Mouse (Mus musculus): ENCODE results near the gene Wars. TPM values are rescaled to one million over a fixed set of nuclear protein-coding genes. Genes with fewer than 3 reads are reported as not detected.

Wars gene
- polyA plus RNA-seq, 1 experiment from 2014 or later = 112 TPM

DNA sequence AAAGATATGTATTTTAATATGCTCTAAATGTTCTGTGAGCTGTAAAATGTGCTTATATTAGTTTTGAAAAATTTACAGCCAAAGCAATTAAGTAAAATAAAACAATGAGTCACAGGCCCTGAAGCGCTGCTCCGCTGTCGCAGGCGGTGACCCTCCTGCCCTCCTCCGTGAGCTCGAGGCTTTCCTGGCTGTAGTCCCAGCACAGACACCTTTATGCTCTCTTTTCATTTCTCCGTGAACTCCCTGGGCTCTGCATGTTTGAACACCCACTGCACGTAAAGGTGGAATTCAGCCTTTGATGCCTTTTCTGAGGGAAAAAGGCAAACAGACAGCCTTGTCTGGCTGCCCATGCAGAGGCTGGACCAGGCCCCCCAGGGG, 10.3 kb upstream of the Wars start:
- H3K9ac ChIP-seq (ENCODE audit: low read depth, low read length) = 0 out of 2 replicates have a peak overlapping the region, but pooled peaks have one; percentile 11
- H3K4me3 ChIP-seq (ENCODE audit: low read depth, low read length) = no peak overlapping the region
- H3K4me1 ChIP-seq (replicated peaks; ENCODE audit: control insufficient read depth, insufficient read depth, low read length) = peaks cover 8% of the 10 kb centered on the region
- no peaks in the 10 kb centered on the region for H3K27me3 ChIP-seq (ENCODE audit: control insufficient read depth, insufficient read depth, low read length)
- no peak for ATAC-seq (ENCODE audit: low FRiP score)
- no peak overlapping the region for H3K4me2 ChIP-seq (replicated peaks; ENCODE audit: low read depth, low read length)
- H3K27ac ChIP-seq (ENCODE audit: low read depth, low read length) = no peak overlapping the region
- WGBS = 54% methylated on average over 8 of the region's 8 CpGs
- no peak for DNase-seq (ENCODE audit: low spot score)
- H3K36me3 ChIP-seq (ENCODE audit: control insufficient read depth, insufficient read depth, low read length) = no peaks in the 10 kb centered on the region
- no peaks in the 10 kb centered on the region for H3K9me3 ChIP-seq (ENCODE audit: control insufficient read depth, low read length)

DNA sequence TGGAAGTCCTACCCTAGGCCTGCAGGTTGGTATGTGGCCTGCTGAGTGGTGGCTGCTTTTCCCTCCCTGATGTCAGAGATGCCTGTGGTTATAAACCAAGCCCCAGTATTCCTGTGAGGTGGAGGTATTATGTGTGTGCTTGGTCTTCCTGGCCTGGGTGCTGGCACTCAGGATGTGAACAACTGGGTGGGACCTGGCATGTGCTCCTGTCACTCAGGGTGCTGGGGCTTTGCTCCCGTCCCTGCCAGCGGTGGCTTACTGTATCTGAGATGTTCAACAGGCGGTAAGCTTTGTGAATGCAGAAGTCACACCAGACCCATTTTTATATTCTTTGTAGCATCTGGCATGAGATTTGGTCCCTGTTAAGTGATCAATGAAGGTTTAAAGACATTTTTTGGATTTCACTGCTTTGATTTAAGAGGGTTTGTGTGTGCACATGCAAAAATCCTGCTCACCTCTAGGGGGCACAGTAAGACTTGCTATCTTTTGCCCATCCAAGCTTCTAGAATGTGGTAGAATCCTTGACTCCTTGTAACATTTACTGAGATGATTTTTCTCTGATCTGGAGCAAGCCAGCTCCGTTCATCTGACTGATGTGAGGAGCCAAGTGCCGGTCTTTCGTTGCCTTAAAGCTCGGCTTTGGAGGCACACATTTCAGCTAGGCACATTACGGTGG, 9.8 kb upstream of the Wars start:
- no peaks in the 10 kb centered on the region for H3K36me3 ChIP-seq (ENCODE audit: control insufficient read depth, insufficient read depth, low read length)
- H3K27me3 ChIP-seq (ENCODE audit: control insufficient read depth, insufficient read depth, low read length) = no peaks in the 10 kb centered on the region
- ATAC-seq (ENCODE audit: low FRiP score) (no peak), DNase-seq (ENCODE audit: low spot score) (peak; percentile 74)
- H3K9me3 ChIP-seq (ENCODE audit: control insufficient read depth, low read length) = no peaks in the 10 kb centered on the region
- 84% methylated on average over 8 of the region's 8 CpGs for WGBS
- no peak overlapping the region for H3K9ac ChIP-seq (ENCODE audit: low read depth, low read length)
- no peak overlapping the region for H3K4me3 ChIP-seq (ENCODE audit: low read depth, low read length)
- H3K4me2 ChIP-seq (replicated peaks; ENCODE audit: low read depth, low read length) = no peak overlapping the region
- H3K27ac ChIP-seq (ENCODE audit: low read depth, low read length) = no peak overlapping the region
- peaks cover 8% of the 10 kb centered on the region for H3K4me1 ChIP-seq (replicated peaks; ENCODE audit: control insufficient read depth, insufficient read depth, low read length)

DNA sequence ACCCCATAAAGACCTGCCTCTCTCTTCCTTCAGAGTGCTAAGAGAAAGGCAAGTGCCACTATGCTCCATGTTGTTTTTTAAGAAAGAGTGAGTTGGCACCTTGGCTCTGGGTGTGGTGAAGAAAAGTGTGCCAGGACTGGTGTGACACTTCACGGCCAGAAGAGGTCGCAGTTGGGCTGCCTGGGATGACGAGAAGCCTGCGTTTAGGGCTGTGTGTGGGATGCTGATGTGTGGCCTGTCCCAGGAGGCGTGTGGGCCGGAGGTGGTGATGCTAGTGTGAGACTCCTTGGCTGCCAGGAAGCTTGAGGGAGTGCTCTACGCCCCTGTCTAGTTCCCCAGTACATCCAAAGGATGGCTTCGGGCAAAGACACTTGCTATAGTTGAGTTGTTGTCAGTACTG, 9.0 kb upstream of the Wars start:
- ATAC-seq (ENCODE audit: low FRiP score) = peak; percentile 38; the same call in 1 of the 2 replicates
- no peaks in the 10 kb centered on the region for H3K27me3 ChIP-seq (ENCODE audit: control insufficient read depth, insufficient read depth, low read length)
- 24% methylated on average over 8 of the region's 8 CpGs for WGBS
- H3K4me1 ChIP-seq (replicated peaks; ENCODE audit: control insufficient read depth, insufficient read depth, low read length) = peaks cover 6% of the 10 kb centered on the region
- no peak overlapping the region for H3K4me2 ChIP-seq (replicated peaks; ENCODE audit: low read depth, low read length)
- H3K27ac ChIP-seq (ENCODE audit: low read depth, low read length) = no peak overlapping the region
- peak; percentile 73 for DNase-seq (ENCODE audit: low spot score)
- H3K36me3 ChIP-seq (ENCODE audit: control insufficient read depth, insufficient read depth, low read length) = no peaks in the 10 kb centered on the region
- no peak overlapping the region for H3K9ac ChIP-seq (ENCODE audit: low read depth, low read length)
- H3K9me3 ChIP-seq (ENCODE audit: control insufficient read depth, low read length) = no peaks in the 10 kb centered on the region
- no peak overlapping the region for H3K4me3 ChIP-seq (ENCODE audit: low read depth, low read length)

DNA sequence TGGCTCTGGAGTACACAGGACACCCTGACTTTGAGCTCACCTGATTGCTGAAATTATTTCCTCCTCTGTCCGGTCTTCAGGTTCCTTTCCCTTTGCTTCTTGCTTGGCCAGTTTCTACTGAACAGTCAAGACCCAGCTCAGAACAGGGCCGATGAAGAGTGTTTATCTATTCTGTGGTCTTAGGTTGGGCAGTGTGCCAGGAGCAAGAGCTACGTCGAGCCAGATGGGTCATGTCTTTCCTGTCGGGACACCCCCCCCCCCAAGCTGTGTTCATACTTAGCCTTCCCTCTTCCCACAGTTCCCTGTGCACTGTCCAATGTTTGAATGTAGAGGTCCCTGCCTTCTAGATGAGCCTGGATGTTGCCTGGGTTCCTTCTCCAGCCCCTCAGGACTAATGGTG, 7.4 kb upstream of the Wars start:
- DNase-seq (ENCODE audit: low spot score) (no peak), ATAC-seq (ENCODE audit: low FRiP score) (no peak)
- Histone ChIP-seq H3K27me3 (ENCODE audit: control insufficient read depth, insufficient read depth, low read length) (no peaks in the 10 kb centered on the region), H3K9me3 (ENCODE audit: control insufficient read depth, low read length) (no peaks in the 10 kb centered on the region), H3K27ac (ENCODE audit: low read depth, low read length) (no peak overlapping the region), H3K9ac (ENCODE audit: low read depth, low read length) (no peak overlapping the region), H3K4me3 (ENCODE audit: low read depth, low read length) (no peak overlapping the region), H3K4me1 (replicated peaks; ENCODE audit: control insufficient read depth, insufficient read depth, low read length) (peaks cover 6% of the 10 kb centered on the region), H3K4me2 (replicated peaks; ENCODE audit: low read depth, low read length) (no peak overlapping the region), H3K36me3 (ENCODE audit: control insufficient read depth, insufficient read depth, low read length) (no peaks in the 10 kb centered on the region)
- WGBS = 77% methylated on average over 5 of the region's 5 CpGs

DNA sequence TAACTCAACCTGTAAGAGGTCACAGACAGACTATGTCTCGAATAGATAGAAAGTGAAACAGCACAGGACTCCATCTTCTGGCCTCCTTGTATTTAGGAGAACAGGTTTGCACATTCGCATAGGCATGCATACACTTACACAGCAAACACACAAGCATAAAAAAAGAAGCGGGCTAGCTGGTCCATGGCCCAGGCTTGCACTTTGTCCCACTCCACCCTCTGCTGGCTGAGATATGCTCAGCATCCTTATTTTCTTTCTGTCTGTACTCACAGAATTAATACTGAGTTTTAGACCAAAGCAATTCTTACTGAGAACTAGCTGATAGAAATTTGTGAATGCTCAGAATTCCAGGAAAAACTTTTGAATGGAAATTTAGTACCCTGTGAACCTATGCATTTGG, 2.0 kb upstream of the Wars start:
- WGBS = 67% methylated on average over 3 of the region's 3 CpGs
- no peak overlapping the region for H3K4me3 ChIP-seq (ENCODE audit: low read depth, low read length)
- DNase-seq (ENCODE audit: low spot score) (peak; percentile 2), ATAC-seq (ENCODE audit: low FRiP score) (no peak)
- H3K9ac ChIP-seq (ENCODE audit: low read depth, low read length) = no peak overlapping the region
- no peak overlapping the region for H3K27ac ChIP-seq (ENCODE audit: low read depth, low read length)
- no peaks in the 10 kb centered on the region for H3K27me3 ChIP-seq (ENCODE audit: control insufficient read depth, insufficient read depth, low read length)
- no peaks in the 10 kb centered on the region for H3K9me3 ChIP-seq (ENCODE audit: control insufficient read depth, low read length)
- peaks cover 9% of the 10 kb centered on the region; the same call in 1 of the 2 replicates for H3K4me1 ChIP-seq (replicated peaks; ENCODE audit: control insufficient read depth, insufficient read depth, low read length)
- H3K4me2 ChIP-seq (replicated peaks; ENCODE audit: low read depth, low read length) = no peak overlapping the region
- H3K36me3 ChIP-seq (ENCODE audit: control insufficient read depth, insufficient read depth, low read length) = no peaks in the 10 kb centered on the region

DNA sequence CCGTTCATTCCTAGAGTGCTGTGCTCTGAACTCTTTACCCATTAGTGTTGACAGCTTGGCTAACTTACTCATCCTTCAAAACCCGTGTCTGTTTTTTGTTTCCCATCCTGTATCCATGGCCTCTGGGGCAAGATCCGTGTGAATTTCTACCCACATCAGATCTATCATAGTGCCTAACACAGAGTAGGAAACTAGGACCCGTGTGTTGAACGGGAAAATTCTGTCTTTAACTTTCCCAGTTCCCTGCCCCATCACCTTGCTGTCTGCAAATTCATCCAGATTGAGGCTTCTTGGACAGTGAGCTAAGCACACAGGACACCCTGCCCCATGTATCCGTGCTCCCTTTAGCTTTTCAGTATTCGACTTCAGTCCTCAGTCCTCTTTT, 450 bp upstream of the Wars start:
- H3K27me3 ChIP-seq (ENCODE audit: control insufficient read depth, insufficient read depth, low read length) = no peaks in the 10 kb centered on the region
- peaks cover 9% of the 10 kb centered on the region; the same call in 1 of the 2 replicates for H3K4me1 ChIP-seq (replicated peaks; ENCODE audit: control insufficient read depth, insufficient read depth, low read length)
- peak overlapping the region; percentile 76 for H3K9ac ChIP-seq (ENCODE audit: low read depth, low read length)
- DNase-seq (ENCODE audit: low spot score) (no peak), ATAC-seq (ENCODE audit: low FRiP score) (peak; percentile 58; the same call in 1 of the 2 replicates)
- no peaks in the 10 kb centered on the region for H3K9me3 ChIP-seq (ENCODE audit: control insufficient read depth, low read length)
- peak overlapping the region; percentile 68 for H3K4me2 ChIP-seq (replicated peaks; ENCODE audit: low read depth, low read length)
- peak overlapping the region; percentile 58 for H3K4me3 ChIP-seq (ENCODE audit: low read depth, low read length)
- WGBS = under 1% methylated on average over 7 of the region's 7 CpGs
- no peak overlapping the region for H3K27ac ChIP-seq (ENCODE audit: low read depth, low read length)
- no peaks in the 10 kb centered on the region for H3K36me3 ChIP-seq (ENCODE audit: control insufficient read depth, insufficient read depth, low read length)

DNA sequence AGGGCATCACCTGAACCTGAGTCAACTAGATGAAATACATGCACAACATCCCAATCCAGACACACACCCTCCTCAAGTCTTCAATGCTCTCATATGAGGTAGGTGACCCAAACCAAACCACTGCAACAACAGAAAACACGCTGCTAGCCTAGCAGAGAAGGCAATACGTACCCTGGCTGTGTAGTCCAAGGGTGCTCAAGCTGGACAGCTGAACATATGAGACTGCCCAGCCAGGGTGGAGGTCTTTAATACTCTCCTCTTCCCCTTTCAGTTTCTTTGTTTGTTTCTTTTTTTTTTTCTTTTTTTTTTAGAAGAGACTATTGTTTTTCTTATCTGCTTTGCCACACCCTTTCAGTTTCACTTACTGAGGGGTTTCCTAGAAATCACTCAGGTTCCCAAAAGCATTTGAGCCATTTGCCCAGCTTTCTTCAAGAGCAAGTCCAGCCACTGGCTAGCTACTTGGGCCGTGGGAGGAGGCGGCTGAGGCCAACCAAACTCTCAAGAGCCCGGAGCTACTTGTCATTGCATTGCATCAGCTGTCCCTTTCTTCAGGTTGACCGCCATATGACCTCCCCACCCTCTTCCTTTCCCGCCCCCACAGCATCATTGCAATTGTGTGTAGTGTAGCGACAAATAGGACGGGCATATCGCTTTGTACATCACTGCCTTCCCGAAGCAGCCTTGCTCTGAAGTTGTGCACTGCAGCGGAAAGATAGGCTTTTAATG, 822 bp downstream of the Wars start, which contains the start of gene Wdr25:
Gene Wdr25 (plus strand): TSS at position 643 of the 726 bp plus-strand sequence.
- no peak for DNase-seq (ENCODE audit: low spot score)
- Histone ChIP-seq H3K4me3 (ENCODE audit: low read depth, low read length) (peak within 1 kb of the TSS; percentile 58), H3K4me2 (replicated peaks; ENCODE audit: low read depth, low read length) (peak within 1 kb of the TSS; percentile 87), H3K4me1 (replicated peaks; ENCODE audit: control insufficient read depth, insufficient read depth, low read length) (peaks cover 9% of the 10 kb centered on the region; the same call in 1 of the 2 replicates), H3K27ac (ENCODE audit: low read depth, low read length) (no peak within 1 kb of the TSS), H3K27me3 (ENCODE audit: control insufficient read depth, insufficient read depth, low read length) (no peaks in the 10 kb centered on the region), H3K9me3 (ENCODE audit: control insufficient read depth, low read length) (no peaks in the 10 kb centered on the region), H3K9ac (ENCODE audit: low read depth, low read length) (peak within 1 kb of the TSS; percentile 76), H3K36me3 (ENCODE audit: control insufficient read depth, insufficient read depth, low read length) (0 out of 2 replicates have a peak, but pooled peaks cover 2% of the 10 kb centered on the region)
- ATAC-seq (ENCODE audit: low FRiP score) = 0 out of 2 replicates have a peak, but pooled peaks have one; percentile 2
- 20% methylated on average over 12 of the region's 12 CpGs for WGBS

DNA sequence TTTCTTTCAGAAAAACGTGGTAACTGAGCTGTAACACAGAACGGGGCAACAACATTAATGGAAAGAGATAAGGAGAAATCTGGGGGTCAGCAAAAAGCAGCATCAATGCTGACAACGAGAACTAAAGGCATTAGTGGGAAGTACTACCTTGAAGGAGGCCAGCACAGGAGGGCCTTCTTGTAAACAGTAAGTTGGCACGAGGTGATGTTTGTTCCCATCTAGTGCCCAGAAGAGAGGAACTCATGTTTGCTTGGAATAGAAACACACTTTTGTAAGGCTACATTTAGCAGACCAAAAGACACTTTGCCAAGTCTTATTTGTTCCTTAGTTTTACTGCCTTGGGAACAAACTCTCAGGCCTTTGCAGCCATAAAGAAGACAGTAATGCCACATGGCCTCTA, 5.3 kb downstream of the Wars start:
- Histone ChIP-seq H3K9me3 (ENCODE audit: control insufficient read depth, low read length) (no peaks in the 10 kb centered on the region), H3K27me3 (ENCODE audit: control insufficient read depth, insufficient read depth, low read length) (no peaks in the 10 kb centered on the region), H3K9ac (ENCODE audit: low read depth, low read length) (no peak overlapping the region), H3K4me2 (replicated peaks; ENCODE audit: low read depth, low read length) (no peak overlapping the region), H3K27ac (ENCODE audit: low read depth, low read length) (no peak overlapping the region), H3K4me1 (replicated peaks; ENCODE audit: control insufficient read depth, insufficient read depth, low read length) (peaks cover 6% of the 10 kb centered on the region; the same call in 1 of the 2 replicates), H3K4me3 (ENCODE audit: low read depth, low read length) (no peak overlapping the region), H3K36me3 (ENCODE audit: control insufficient read depth, insufficient read depth, low read length) (0 out of 2 replicates have a peak, but pooled peaks cover 9% of the 10 kb centered on the region)
- ATAC-seq (ENCODE audit: low FRiP score) (no peak), DNase-seq (ENCODE audit: low spot score) (no peak)
- WGBS = 62% methylated on average over 4 of the region's 4 CpGs
